Mouse (Mus musculus) olfactory bulb, adult 2 months (tissue): ENCODE measurements around the gene BC030870.

Experiments
- CTCF ChIP-seq: fragments of 200-500 bp; IDR thresholded peaks from 2 replicates; pipeline ENCODE4 v1.5.1; 2012; ENCODE audit warnings: low read depth, mild to moderate bottlenecking, low read length, moderate library complexity; ENCODE audit not compliant: insufficient read depth
- POLR2A ChIP-seq: fragments of 200-500 bp; IDR thresholded peaks from 2 replicates; pipeline ENCODE4 v1.6.1; 2012; ENCODE audit warnings: mild to moderate bottlenecking, low read depth, low read length, moderate library complexity; ENCODE audit not compliant: insufficient read depth

GRCm38 (mm10) chr8:65169184-65169583, 39.8 kb upstream of the BC030870 start:
- TF ChIP-seq CTCF (no peak), POLR2A (no peak)
